Mouse (Mus musculus) adrenal gland, postnatal 14 days (tissue): ENCODE measurements around the gene Nsmce4a. TPM values are rescaled to one million over a fixed set of nuclear protein-coding genes. Genes with fewer than 3 reads are reported as not detected.

Experiments
- DNase-seq: peaks from one replicate; pipeline ENCODE4 v3.0.0; 2021; ENCODE audit warnings: mixed read lengths
- total RNA-seq: library from RNA; stranded (reverse); gene quantifications from 2 replicates; pipeline ENCODE4 v1.2.3, GENCODE M21; 2021

Gene Nsmce4a
- total RNA-seq, 1 experiment from 2014 or later: 59.6 TPM

DNA sequence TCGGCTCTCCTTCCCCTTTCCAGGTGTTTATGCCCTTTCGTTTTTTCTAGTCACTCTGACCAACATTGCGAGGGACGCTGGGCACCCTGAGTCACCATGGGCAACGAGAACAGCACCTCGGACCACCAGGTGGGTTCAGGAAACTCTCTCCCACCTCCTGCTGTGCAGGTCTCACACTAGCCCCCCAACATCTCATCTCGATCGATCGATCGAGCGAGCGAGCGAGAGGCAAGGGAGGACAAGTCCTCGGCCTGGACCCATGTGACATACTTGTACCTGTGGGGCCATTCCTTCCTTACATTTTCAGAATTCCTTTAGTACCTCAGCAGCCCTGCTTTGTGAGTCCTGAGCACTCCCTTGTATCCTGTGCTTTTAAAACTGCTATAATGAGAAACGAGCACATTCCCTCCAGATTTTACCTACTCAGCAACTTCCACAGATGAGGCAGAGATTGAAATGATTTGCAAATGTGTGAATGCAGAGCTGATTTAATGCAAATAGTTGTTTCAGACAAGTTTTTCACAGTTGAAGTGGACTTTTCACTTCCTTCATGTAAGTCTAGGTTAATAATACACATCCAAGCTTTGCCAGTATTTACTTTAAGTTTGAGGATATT lies 4.6 kb upstream of the Nsmce4a start, which contains the start of gene Tacc2:
Gene Tacc2 (plus strand): TSS at position 51 of the 616 bp plus-strand sequence.
- DNase-seq: no peak

GRCm38 (mm10) chr7:130576981-130577380 lies 4.1 kb upstream of the Nsmce4a start:
- peak; percentile 68 for DNase-seq

DNA sequence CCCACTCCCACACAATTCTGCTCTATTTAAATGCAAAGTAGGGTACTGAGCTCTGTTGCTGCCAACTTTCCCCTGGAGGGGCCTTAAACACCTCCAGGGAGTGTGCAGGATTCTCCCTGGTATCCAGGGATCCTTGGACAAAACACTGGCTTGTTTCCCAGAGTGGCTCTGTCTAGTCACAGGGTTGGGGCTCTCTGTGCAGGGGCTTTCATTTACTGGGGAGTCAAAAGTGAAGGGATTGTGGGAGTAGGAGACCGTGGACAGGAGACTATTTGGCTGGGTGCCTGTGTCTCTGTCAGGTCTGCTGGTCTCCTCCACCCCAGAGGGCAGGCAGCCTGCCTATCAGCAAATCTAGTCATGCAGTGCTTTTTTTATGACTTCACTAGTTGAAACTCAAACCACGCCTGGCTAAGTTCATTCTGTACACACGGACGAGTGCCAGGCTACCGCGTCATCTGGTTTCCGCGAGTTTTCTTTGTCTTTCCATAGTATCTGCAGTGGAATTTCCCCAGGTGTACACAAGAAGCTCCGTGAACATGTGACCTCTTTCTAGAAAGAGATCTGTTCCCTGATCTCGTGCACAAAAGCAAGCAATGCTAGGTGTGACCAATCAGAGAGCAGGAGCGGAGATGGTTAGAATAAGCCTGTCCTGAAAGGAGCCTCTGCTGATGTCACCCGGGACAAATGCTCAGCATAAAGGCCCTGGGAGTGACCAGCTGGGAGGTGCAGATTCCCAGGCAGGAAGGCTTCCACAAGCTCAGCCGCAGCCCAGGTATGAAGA lies 1.5 kb upstream of the Nsmce4a start:
- DNase-seq: peak; percentile 39

DNA sequence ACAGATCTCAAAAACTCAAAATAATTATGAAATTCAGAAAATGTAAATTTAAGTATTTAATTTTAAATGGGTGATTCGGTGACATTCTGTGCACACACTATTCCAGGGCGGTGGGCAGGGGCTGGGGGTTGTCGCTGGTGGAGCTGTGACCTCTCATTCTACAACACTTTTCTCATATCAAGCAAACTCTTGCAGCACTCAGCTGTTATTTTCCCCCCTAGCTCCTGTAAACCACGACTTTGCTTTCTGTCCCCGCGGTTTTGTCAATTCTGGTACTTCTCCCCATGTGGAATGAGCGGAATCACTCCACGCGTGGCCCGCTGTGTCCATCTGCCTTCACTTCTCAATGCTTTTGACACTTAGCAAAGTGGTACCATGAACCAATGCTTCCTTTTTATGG lies 828 bp upstream of the Nsmce4a start:
- DNase-seq: no peak

DNA sequence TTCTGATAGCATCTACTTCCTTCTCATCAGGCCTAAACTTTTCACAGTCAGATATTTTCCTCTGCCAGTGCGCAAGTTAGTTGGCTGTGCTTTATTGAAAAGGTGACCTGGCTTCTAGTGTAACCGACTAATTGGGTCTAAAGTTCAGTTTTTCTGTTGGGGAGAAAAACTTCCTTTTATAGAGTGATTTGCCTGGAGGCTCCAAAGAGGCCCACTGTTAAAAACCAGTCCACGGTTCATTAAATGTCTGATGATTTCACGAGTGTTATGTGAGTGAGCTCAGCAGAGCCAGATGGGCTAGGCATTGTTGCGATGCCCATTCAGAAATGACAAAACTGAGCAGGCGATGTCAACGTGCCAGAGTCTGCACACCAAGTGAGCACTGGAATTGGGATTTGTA lies 2.4 kb downstream of the Nsmce4a start:
- DNase-seq: no peak

DNA sequence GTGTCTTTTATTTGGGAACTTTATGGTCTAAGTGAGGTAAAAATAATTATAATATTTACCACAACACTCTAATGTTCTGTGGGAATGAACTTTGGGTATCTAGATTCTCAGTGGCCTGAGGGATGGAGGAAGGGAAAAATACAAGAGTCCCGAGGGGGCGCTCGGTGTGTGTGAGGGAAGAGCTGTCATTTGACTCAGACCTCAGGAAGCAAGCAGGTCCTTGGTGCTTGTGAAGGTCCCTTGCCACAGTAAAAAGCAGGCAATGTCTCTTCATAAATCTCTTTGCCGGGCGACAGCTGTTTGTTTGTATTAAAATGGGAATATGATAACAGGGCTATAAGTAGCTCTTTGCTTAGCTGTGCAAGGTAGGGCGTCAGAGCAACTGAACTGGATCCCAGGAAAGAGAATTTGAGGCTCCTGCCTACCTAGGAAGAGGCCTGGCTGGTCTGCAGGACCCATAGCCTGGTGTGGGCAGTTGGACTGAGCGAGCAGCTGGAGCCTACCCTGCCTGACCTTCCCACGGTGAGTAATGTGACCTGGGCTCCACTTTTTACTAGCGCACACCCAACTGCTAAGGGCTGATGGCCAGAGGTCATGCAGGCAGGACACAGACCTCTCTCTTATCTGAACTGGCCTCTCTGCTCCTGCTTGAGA lies 4.0 kb downstream of the Nsmce4a start:
- peak; percentile 62 for DNase-seq

DNA sequence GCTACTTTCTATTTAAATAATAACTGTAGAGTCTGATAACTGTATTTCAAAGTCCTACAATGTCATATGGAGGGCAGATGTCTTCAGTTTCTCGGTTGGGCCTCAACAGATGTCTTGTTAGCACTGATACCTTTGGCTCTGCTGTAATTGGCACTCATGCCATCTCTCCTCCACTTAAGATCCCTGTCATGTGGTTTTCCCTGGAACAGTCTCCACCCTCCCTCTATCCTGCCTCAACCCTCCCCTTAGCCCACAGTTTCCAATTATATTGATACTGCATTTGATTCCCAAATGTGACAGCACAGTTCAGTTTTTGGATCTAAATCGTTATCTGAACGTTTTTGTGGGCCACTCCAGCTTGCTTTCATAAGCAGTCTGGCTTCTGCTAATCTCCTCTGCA lies 8.3 kb downstream of the Nsmce4a start:
- no peak for DNase-seq

DNA sequence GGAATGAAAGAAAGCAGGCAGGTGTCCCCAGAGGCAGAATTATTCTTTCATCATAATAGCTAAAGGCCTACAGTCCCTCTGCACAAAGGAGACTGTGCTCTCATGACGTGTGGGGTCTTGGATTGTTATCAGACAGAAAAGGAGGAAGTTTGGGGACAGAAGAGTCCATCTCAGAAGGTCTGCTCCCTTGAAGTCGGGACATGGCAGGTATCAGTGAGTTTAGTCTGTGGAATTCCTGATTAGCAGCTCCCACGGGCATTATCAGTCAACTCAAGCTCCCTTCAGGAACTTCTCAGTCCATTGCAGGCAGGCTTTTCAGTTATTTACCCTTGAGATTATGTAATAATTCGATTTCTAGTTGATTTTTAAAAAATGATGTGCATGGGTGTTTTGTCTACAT lies 9.0 kb downstream of the Nsmce4a start:
- no peak for DNase-seq

DNA sequence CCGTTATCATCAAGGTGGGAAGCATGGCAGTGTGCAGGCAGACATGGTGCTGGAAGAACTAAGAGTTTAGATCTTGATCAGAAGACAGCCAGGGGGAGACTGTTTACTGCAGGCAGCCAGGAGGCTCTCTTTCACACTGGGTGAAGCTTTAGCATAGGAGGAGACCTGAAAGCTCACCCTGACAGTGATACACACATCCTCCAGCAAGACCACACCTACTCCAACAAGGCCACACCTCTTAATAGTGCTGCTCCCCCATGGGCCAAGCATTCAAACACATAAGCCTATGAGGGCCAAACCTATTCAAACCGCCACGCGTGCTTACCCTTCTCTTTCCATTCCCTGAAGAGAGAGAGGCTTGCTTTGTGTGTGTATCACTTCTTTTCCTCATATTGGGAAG lies 9.6 kb downstream of the Nsmce4a start:
- DNase-seq: no peak

GRCm38 (mm10) chr7:130560933-130561332 lies 12.0 kb downstream of the Nsmce4a start:
- no peak for DNase-seq

GRCm38 (mm10) chr7:130558592-130558991 lies 14.3 kb downstream of the Nsmce4a start:
- no peak for DNase-seq

- DNase-seq: no peak
These were observed 17.3 kb downstream of the Nsmce4a start for GRCm38 (mm10) chr7:130555597-130555996.

DNA sequence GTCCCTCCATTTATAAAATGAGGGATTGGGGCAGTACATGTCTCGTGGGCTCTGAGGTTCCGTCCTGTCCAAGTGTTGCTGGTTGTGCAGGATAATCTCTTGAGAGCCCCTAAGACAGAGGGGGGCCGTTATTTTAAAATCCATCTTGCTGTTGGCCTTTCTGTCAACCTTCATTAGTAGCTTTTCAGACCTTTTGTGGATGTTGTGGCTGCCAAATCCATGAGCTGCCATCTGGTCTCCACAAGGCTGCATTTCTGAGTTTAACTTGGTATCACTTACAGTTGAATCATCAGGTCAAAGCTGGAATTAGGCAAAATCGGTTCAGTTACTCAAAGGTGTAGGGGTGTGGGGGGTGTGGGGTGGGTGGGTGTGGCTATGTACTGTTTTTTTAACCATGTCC lies 19.6 kb downstream of the Nsmce4a start:
- no peak for DNase-seq

DNA sequence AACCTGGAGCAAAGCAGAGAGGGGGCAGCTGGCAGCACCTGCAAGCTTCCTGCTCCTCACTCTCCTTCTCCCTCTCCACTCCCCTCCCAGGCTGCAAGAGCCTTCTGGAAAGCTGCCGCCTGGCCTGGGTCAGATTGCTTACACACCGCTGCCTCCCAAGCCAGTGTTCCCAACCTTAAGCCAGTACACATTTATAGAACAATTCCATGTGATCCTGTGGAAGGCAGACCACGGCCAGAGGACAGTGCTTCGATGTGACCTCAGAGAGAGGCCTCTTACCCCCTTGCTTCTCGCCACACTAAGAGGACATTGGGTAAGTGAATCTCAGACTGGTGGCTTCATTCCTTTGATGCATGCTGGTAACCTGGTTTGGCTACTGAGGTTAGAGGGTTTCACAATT lies 20.1 kb downstream of the Nsmce4a start:
- no peak for DNase-seq

DNA sequence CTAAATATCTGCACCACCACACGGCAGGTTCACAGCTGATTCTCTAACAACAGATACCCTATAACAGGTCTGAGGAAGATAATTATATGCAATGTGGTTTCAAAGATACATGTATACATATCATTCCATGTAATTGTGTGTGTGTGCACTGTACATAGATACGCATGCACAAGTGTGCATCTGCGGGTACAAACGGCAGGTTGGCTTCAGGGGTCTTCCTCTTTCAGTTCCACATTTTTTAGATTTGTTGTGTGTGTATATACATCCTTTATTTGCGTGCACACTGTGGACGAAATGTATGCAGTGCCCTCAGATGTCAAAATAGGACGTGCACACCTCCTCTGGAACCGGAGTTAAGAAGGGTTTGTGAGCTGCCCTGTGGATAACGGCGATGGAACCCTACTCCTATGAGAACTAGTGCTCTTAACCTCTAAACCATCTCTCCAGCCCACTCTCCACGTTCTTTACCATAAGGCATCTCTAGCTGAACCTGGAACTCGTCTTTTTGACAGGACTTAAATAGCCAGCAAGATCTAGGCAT lies 25.2 kb downstream of the Nsmce4a start:
- DNase-seq: no peak

DNA sequence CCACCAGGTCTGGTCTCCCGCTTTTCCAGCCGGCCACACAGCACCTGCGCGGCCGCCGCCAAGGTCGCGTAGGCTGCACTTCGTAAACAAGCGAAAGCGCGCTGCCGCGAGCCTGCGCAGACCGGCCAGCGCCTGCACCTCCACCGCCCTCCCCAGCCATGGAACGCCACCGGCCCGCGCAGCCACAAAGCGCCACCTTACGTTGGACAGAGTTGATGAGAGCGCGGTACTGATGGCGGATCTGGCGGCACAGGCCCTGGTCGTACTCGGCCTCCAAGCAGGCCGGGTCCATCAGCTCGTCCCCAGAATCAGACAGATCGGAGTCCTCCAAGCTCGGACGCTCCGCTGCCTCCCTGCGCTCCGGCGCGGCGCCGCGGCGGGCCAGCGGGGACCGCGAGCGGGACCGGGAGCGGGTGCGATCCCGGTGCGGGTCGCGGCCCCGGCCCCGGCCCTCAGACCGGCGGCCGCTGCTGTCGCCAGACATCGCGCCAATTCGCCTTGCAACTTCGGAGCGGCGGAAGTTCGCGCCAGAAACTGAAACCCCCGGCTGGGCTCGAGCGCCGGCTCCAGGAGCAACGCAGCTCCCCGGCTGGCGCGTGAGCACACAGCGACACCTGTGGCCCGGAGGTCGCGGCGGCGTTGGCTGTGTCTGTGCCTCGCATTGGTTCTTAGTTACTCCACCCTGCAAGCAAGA lies 26.0 kb downstream of the Nsmce4a start:
- DNase-seq: peak; percentile 96

DNA sequence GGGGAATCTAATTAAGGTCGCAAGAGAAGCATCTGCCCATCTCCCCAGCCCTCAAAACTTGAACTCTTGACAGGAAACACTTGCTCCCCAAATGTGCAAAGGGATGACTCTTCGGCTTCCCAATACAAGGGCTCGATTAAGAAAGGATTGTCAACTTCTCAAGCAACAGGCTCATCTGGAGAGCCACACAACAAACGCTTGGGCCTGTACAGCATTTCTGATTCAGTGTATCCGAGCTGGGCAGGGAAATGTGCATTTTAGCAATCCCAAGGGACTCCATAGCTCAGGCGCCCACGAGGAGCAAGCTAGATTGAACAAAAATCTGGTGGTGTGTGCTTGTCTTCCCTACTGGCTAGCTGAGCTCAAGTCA lies 26.5 kb downstream of the Nsmce4a start:
- DNase-seq: no peak

DNA sequence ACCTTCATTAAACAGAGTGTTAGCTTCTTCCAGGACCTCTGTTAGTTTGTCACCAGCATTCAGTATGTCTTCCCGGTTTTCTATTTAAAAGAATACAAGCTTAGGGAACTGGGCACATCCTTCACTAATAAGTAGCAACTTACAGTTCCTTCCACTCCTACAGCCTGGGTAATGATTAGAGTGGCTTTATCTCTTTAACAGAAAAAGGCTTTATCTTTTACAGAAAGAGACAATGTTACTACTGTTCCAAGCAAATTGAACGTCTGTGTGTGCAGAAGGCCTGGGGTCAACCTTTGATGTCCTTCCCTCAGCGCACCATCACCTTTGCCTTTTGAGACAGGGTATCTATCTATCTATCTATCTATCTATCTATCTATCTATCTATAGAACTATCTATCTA lies 27.0 kb downstream of the Nsmce4a start:
- no peak for DNase-seq

- no peak for DNase-seq
These were observed 27.5 kb downstream of the Nsmce4a start for GRCm38 (mm10) chr7:130545401-130545800.

DNA sequence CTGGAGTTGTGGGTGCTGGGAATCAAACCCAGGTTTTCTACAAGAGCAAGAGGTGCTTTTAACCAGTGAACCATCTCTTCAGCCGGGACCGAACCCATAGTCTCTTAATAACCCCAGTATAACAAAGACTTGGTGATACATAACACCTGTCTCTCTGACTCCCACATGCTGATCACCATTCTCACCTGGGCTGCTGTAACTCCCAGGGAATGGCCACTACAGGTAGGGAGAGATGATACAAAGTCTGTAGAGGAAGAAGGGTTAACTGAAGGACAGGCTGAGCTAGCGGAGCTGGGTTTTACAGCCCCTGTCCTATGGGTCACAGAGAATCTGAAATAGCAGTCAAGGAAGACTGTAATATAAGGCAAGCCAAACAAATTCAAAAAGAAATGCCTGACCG lies 29.7 kb downstream of the Nsmce4a start:
- DNase-seq: no peak

DNA sequence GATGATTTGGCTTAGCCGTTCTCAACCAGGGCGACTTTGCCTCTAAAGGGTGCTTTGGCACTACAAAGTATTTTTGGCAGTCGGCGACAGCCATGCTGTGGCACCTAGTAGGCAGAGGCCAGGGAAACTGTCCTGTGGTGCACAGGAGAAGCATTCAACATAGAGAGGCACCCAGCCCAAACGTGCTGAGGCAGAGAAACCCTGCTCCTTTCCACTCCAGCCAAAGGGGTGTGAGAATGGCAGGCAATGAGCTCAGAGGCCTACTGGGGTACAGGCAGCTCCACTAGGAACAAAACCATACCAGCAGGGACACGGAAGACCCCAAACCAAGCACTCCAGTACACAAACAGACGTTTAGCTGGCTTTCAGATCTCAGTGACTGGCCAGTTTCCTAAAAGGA lies 32.7 kb downstream of the Nsmce4a start:
- no peak for DNase-seq

DNA sequence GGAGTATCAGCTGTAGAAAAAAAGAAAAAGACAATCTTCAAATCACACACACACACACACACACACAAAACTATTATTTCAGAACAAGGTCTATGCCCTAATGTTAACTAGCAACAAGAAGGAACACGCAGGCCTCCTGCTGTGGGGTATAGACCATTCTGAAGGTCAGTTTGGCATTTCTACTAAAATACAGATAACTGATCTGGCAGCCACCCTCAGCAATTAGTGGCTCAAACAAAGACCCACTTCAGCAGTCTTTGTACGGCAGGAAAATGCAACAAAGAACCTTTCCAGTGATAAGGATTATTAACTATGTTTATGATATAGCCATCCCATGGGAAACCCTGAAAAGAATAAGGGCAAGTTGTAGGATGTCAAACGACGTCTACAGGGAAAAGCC lies 35.9 kb downstream of the Nsmce4a start:
- no peak for DNase-seq

DNA sequence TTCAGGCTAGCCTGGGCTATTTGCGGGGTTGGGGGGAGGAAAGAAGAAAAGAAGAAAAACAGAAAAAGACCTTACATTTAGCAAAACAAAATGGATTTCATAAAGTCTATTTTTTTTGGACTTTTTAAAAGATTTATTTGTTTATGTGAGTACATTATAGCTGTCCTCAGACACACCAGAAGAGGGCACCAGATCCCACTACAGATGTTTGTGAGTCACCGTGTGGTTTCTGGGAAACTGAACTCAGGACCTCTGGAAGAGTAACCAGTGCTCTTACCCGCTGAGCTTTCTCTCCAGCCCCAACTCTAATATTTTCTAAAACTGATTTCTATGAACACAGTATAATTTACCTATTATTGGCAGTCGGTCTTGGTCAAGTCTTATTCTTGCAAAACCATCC lies 37.7 kb downstream of the Nsmce4a start:
- DNase-seq: no peak
